8 mouse cellular contexts compared by ENCODE assay signal in genomic region chr6:71440217-71440491, GRCm38 (mm10). TPM values are rescaled to one million over a fixed set of nuclear protein-coding genes. Genes with fewer than 3 reads are reported as not detected.
DNase-seq lines count a peak whose midpoint lies in the region; ATAC-seq lines count a peak whose summit lies in the region.

No protein-coding gene starts in this region.

- 0% methylated on average over 6 of the region's 47 CpGs for WGBS in kidney, embryonic 16.5 days
- WGBS in hindbrain, embryonic 14.5 days = 0% methylated on average over 29 of the region's 47 CpGs
- WGBS in midbrain, embryonic 14.5 days = 1% methylated on average over 37 of the region's 47 CpGs

- peak overlapping the region; percentile 98 for H3K27ac ChIP-seq in kidney, embryonic 16.5 days (ENCODE audit: low read length)
- H3K27ac ChIP-seq in hindbrain, embryonic 14.5 days = peak overlapping the region; percentile 94
- H3K27ac ChIP-seq in midbrain, embryonic 14.5 days (replicated peaks; ENCODE audit: low read depth, low read length) = peak overlapping the region; percentile 97

- intact Hi-C loops in gastrocnemius, postnatal 36 days (cut with DNase I) = loop anchor here (2.0 kb wide), 1 partner anchor 55 kb away; no protein-coding TSS in a partner anchor

- H3K4me1 ChIP-seq in kidney, embryonic 16.5 days (ENCODE audit: insufficient read depth, low read length) = peaks cover 31% of the 10 kb centered on the region
- H3K4me1 ChIP-seq in hindbrain, embryonic 14.5 days (replicated peaks; ENCODE audit: control insufficient read depth, insufficient read depth, low read length) = peaks cover 31% of the 10 kb centered on the region
- H3K4me1 ChIP-seq in midbrain, embryonic 14.5 days (ENCODE audit: control insufficient read depth, insufficient read depth, low read length) = peaks cover 32% of the 10 kb centered on the region

- H3K4me3 ChIP-seq in kidney, embryonic 16.5 days (ENCODE audit: low read length) = peak overlapping the region; percentile 80
- peak overlapping the region; percentile 93 for H3K4me3 ChIP-seq in hindbrain, embryonic 14.5 days (replicated peaks; ENCODE audit: low read length)
- peak overlapping the region; percentile 94 for H3K4me3 ChIP-seq in midbrain, embryonic 14.5 days (replicated peaks; ENCODE audit: low read depth, low read length)

- no peaks in the 10 kb centered on the region for H3K36me3 ChIP-seq in kidney, embryonic 16.5 days (ENCODE audit: insufficient read depth, low read length)
- H3K36me3 ChIP-seq in hindbrain, embryonic 14.5 days (replicated peaks; ENCODE audit: control insufficient read depth, insufficient read depth) = no peaks in the 10 kb centered on the region
- no peaks in the 10 kb centered on the region for H3K36me3 ChIP-seq in midbrain, embryonic 14.5 days (ENCODE audit: control insufficient read depth, insufficient read depth, low read length)

- H3K9me3 ChIP-seq in kidney, embryonic 16.5 days (ENCODE audit: low read length) = peaks cover 3% of the 10 kb centered on the region; the same call in 1 of the 2 replicates
- no peaks in the 10 kb centered on the region for H3K9me3 ChIP-seq in hindbrain, embryonic 14.5 days (ENCODE audit: control insufficient read depth, low read length)
- H3K9me3 ChIP-seq in midbrain, embryonic 14.5 days (ENCODE audit: control insufficient read depth, low read length) = no peaks in the 10 kb centered on the region

- H3K4me2 ChIP-seq in kidney, embryonic 16.5 days (replicated peaks; ENCODE audit: low read depth, low read length) = peak overlapping the region; percentile 87
- peak overlapping the region; percentile 61 for H3K4me2 ChIP-seq in hindbrain, embryonic 14.5 days (replicated peaks)
- peak overlapping the region; percentile 89 for H3K4me2 ChIP-seq in midbrain, embryonic 14.5 days (ENCODE audit: low read length)

- peak overlapping the region; percentile 94 for H3K9ac ChIP-seq in kidney, embryonic 16.5 days (replicated peaks; ENCODE audit: low read length)
- peak overlapping the region; percentile 90 for H3K9ac ChIP-seq in hindbrain, embryonic 14.5 days
- H3K9ac ChIP-seq in midbrain, embryonic 14.5 days (replicated peaks; ENCODE audit: low read length) = peak overlapping the region; percentile 91

- no peaks in the 10 kb centered on the region for H3K27me3 ChIP-seq in kidney, embryonic 16.5 days (ENCODE audit: insufficient read depth, low read length)
- no peaks in the 10 kb centered on the region for H3K27me3 ChIP-seq in hindbrain, embryonic 14.5 days (ENCODE audit: control insufficient read depth, insufficient read depth, low read length)
- no peaks in the 10 kb centered on the region for H3K27me3 ChIP-seq in midbrain, embryonic 14.5 days (ENCODE audit: control insufficient read depth, insufficient read depth, low read length)

- ATAC-seq in kidney, embryonic 16.5 days (ENCODE audit: low FRiP score, low TSS enrichment) = no peak
- no peak; the same call in 1 of the 2 replicates for ATAC-seq in hindbrain, embryonic 14.5 days (ENCODE audit: low FRiP score)
- ATAC-seq in midbrain, embryonic 14.5 days (ENCODE audit: low FRiP score, low TSS enrichment) = peak; percentile 54; the same call in 1 of the 2 replicates

- DNase-seq in kidney, adult 18-20 months = no peak
- peak; percentile 10 for DNase-seq in brain, embryonic 18.5 days (ENCODE audit: low read depth, low spot score)
- no peak for DNase-seq in hindbrain, embryonic 14.5 days (ENCODE audit: low spot score)
- no peak for DNase-seq in midbrain, embryonic 14.5 days
- DNase-seq in gastrocnemius, postnatal 36 days = no peak
- DNase-seq in c-Kit-positive CD71-positive TER-119-positive erythroid progenitor cells, embryonic 14.5 days (ENCODE audit: low spot score) = no peak
- DNase-seq in right cerebral cortex, postnatal 25 days = no peak

RNA-seq across cellular contexts. Expression of gene Rmnd5a, which starts 0.3 kb away (rescaled TPM):
- 11.4 and 12.3 TPM in 2 replicates for polyA plus RNA-seq in kidney, embryonic 16.5 days (2015; fragmentation: Nextera tagmentation; extraction: Ambion mirVana)
- polyA plus RNA-seq in hindbrain, embryonic 14.5 days (2014; fragmentation: Nextera tagmentation; extraction: Ambion mirVana) = 5.8 TPM in 2 replicates
- 5.5 and 6.7 TPM in 2 replicates for polyA plus RNA-seq in midbrain, embryonic 14.5 days (2014; fragmentation: Nextera tagmentation; extraction: Ambion mirVana)
- 100 to 1,000 TPM in 1 of 2 experiments, 10 to 100 TPM in 1; 94.6 to 109 TPM for total RNA-seq in gastrocnemius, postnatal 36 days (2021)

RNA-seq across cellular contexts. Expression of gene Rnf103, which starts 53.5 kb away (rescaled TPM):
- polyA plus RNA-seq in kidney, embryonic 16.5 days (2015; fragmentation: Nextera tagmentation; extraction: Ambion mirVana) = 8.5 and 14.5 TPM in 2 replicates
- 31.1 and 35.8 TPM in 2 replicates for polyA plus RNA-seq in hindbrain, embryonic 14.5 days (2014; fragmentation: Nextera tagmentation; extraction: Ambion mirVana)
- polyA plus RNA-seq in midbrain, embryonic 14.5 days (2014; fragmentation: Nextera tagmentation; extraction: Ambion mirVana) = 24.5 and 34.5 TPM in 2 replicates
- total RNA-seq in gastrocnemius, postnatal 36 days (2021) = 10 to 100 TPM; 17.8 to 18.4 TPM
